Mouse (Mus musculus) R1 (cell line): Measurements from ENCODE around the gene Zfp617.

Source experiments
- DNase-seq: peaks from one replicate; pipeline ENCODE4 v3.0.0-alpha.2; 2018; ENCODE audit warnings: low read depth, low spot score

Zfp617 gene

GRCm38 (mm10) chr8:71952489-71952888 lies 44.1 kb downstream of the Zfp617 start:
- DNase-seq = no peak

- peak; percentile 87 for DNase-seq
These were observed 44.7 kb downstream of the Zfp617 start for GRCm38 (mm10) chr8:71952961-71953700.

- peak; percentile 74 for DNase-seq
These were observed 46.2 kb downstream of the Zfp617 start for GRCm38 (mm10) chr8:71954666-71955065.

GRCm38 (mm10) chr8:71960483-71960882 lies 52.0 kb downstream of the Zfp617 start:
- no peak for DNase-seq

- no peak for DNase-seq
These were observed 53.4 kb downstream of the Zfp617 start for GRCm38 (mm10) chr8:71961796-71962195.

- peak; percentile 56 for DNase-seq
These were observed 55.6 kb downstream of the Zfp617 start for GRCm38 (mm10) chr8:71964051-71964450.

GRCm38 (mm10) chr8:71965166-71965565 lies 56.7 kb downstream of the Zfp617 start:
- DNase-seq = no peak

GRCm38 (mm10) chr8:71966411-71966810 lies 58.0 kb downstream of the Zfp617 start:
- DNase-seq = peak; percentile 72

GRCm38 (mm10) chr8:71967261-71967660 lies 58.8 kb downstream of the Zfp617 start:
- DNase-seq = no peak

- DNase-seq = peak; percentile 61
These were observed 59.7 kb downstream of the Zfp617 start for GRCm38 (mm10) chr8:71968100-71968499.

GRCm38 (mm10) chr8:71968636-71969035 lies 60.2 kb downstream of the Zfp617 start:
- DNase-seq = no peak

- DNase-seq = peak; percentile 64
These were observed 63.5 kb downstream of the Zfp617 start for GRCm38 (mm10) chr8:71971945-71972344.

GRCm38 (mm10) chr8:71974211-71974610 lies 65.8 kb downstream of the Zfp617 start:
- DNase-seq = peak; percentile 79

GRCm38 (mm10) chr8:71981032-71981431 lies 72.6 kb downstream of the Zfp617 start:
- no peak for DNase-seq

GRCm38 (mm10) chr8:71981456-71981855 lies 73.0 kb downstream of the Zfp617 start:
- no peak for DNase-seq
